Mouse (Mus musculus) myocyte (in vitro differentiated cells): ENCODE measurements around the gene Pgls. TPM values are rescaled to one million over a fixed set of nuclear protein-coding genes. Genes with fewer than 3 reads are reported as not detected.

Experiments used
- H3K27me3 ChIP-seq: one replicate; pipeline ENCODE4 v1.6.1; 2011; ENCODE audit not compliant: control insufficient read depth, insufficient read depth, insufficient read length
- H3K36me3 ChIP-seq: one replicate; pipeline ENCODE4 v1.6.1; 2011; ENCODE audit not compliant: control insufficient read depth, insufficient read depth
- H3K4me2 ChIP-seq: one replicate; pipeline ENCODE4 v1.6.1; 2011; ENCODE audit warnings: low read depth, control low read depth
- H3K4me3 ChIP-seq: one replicate; pipeline ENCODE4 v1.5.1; 2011; ENCODE audit warnings: mild to moderate bottlenecking, control low read depth, moderate library complexity
- H3K79me2 ChIP-seq: one replicate; pipeline ENCODE4 v1.6.1; 2011; ENCODE audit not compliant: control insufficient read depth, insufficient read depth
- H3ac ChIP-seq: one replicate; pipeline ENCODE4 v1.6.1; 2011; ENCODE audit not compliant: control insufficient read depth, insufficient read length
- CEBPB ChIP-seq: IDR thresholded peaks from 2 replicates; pipeline ENCODE4 v1.6.1; 2011; ENCODE audit warnings: mild to moderate bottlenecking, moderate library complexity; ENCODE audit not compliant: poor library complexity, insufficient read depth, severe bottlenecking
- E2F4 ChIP-seq: IDR thresholded peaks from one replicate; pipeline ENCODE4 v1.6.1; 2011; ENCODE audit warnings: mild to moderate bottlenecking, control low read depth, moderate library complexity; ENCODE audit not compliant: insufficient read depth
- MAX ChIP-seq: IDR thresholded peaks from one replicate; pipeline ENCODE4 v1.6.1; 2011; ENCODE audit warnings: low read depth, mild to moderate bottlenecking, control low read depth
- MYOD1 ChIP-seq, 3 experiments: IDR thresholded peaks; one replicate each; pipeline ENCODE4 v1.6.1; 2011; ENCODE audit warnings: control low read depth in 2 of 3, low read depth in 2 of 3, mild to moderate bottlenecking in 2 of 3, moderate library complexity in 1 of 3; ENCODE audit not compliant: insufficient read length in 2 of 3, control insufficient read depth in 1 of 3
- MYOG ChIP-seq, 3 experiments: IDR thresholded peaks; one replicate each; pipeline ENCODE4 v1.6.1; 2011; ENCODE audit warnings: control low read depth in 2 of 3, low read depth in 2 of 3, mild to moderate bottlenecking in 2 of 3; ENCODE audit not compliant: insufficient read length in 2 of 3, control insufficient read depth in 1 of 3, insufficient read depth in 1 of 3
- POLR2A ChIP-seq: IDR thresholded peaks from one replicate; pipeline ENCODE4 v1.6.1; 2011; ENCODE audit warnings: low read depth, mild to moderate bottlenecking, control low read depth, moderate library complexity; ENCODE audit not compliant: insufficient read length
- POLR2AphosphoS2 ChIP-seq: IDR thresholded peaks from one replicate; pipeline ENCODE4 v1.6.1; 2011; ENCODE audit warnings: low read depth, control low read depth; ENCODE audit not compliant: insufficient read length
- REST ChIP-seq: IDR thresholded peaks from one replicate; pipeline ENCODE4 v1.6.1; 2011; ENCODE audit warnings: mild to moderate bottlenecking, control low read depth, moderate library complexity; ENCODE audit not compliant: insufficient read depth, insufficient read length
- SRF ChIP-seq: IDR thresholded peaks from one replicate; pipeline ENCODE4 v1.6.1; 2011; ENCODE audit warnings: low read depth; ENCODE audit not compliant: control insufficient read depth, insufficient read length
- TCF12 ChIP-seq: IDR thresholded peaks from one replicate; pipeline ENCODE4 v1.6.1; 2011; ENCODE audit warnings: mild to moderate bottlenecking, control low read depth; ENCODE audit not compliant: poor library complexity, insufficient read depth, severe bottlenecking
- TCF3 ChIP-seq: IDR thresholded peaks from one replicate; pipeline ENCODE4 v1.6.1; 2011; ENCODE audit warnings: low read depth, control low read depth; ENCODE audit not compliant: insufficient read length
- USF1 ChIP-seq: IDR thresholded peaks from one replicate; pipeline ENCODE4 v1.6.1; 2011; ENCODE audit warnings: low read depth, mild to moderate bottlenecking, control low read depth, moderate library complexity
- polyA plus RNA-seq: library from polyadenylated mRNA; unstranded; fragments of >200 nt; fragmentation: generic; extraction: Trizol; gene quantifications from one replicate; pipeline ENCODE4 v1.2.1, GENCODE M21; 2012; ENCODE audit warnings: missing spikeins

The Pgls gene
- polyA plus RNA-seq, 1 experiment = 248 TPM

- H3K27me3 ChIP-seq = peaks cover 12% of the 10 kb centered on the region
Measured at GRCm38 (mm10) chr8:71558071-71558957, 33.7 kb upstream of the Pgls start, which contains the start of gene Tmem221. Tmem221 (minus strand) TSS chr8:71558871.

GRCm38 (mm10) chr8:71558958-71559690 lies 32.9 kb upstream of the Pgls start:
- Histone ChIP-seq H3K4me3 (no peak overlapping the region), H3K27me3 (peaks cover 12% of the 10 kb centered on the region), H3K36me3 (no peaks in the 10 kb centered on the region), H3ac (no peak overlapping the region), H3K4me2 (peak overlapping the region; percentile 67), H3K79me2 (no peaks in the 10 kb centered on the region)
- TF ChIP-seq REST = no peak
- TF ChIP-seq MYOD1 (IDR thresholded peaks at IDR 0.05; ENCODE audit: control insufficient read depth in 1 of 3, insufficient read length in 2 of 3, low read depth in 2 of 3) = no peak

More at GRCm38 (mm10) chr8:71558071-71558957, 33.7 kb upstream of the Pgls start, which contains the start of gene Tmem221:
- Histone ChIP-seq H3K4me2 (peak within 1 kb of the TSS; percentile 67), H3K79me2 (no peaks in the 10 kb centered on the region), H3K4me3 (no peak within 1 kb of the TSS), H3K36me3 (no peaks in the 10 kb centered on the region), H3ac (no peak within 1 kb of the TSS)
- TF ChIP-seq MYOD1 (IDR thresholded peaks at IDR 0.05; ENCODE audit: control insufficient read depth in 1 of 3, insufficient read length in 2 of 3, low read depth in 2 of 3) = peak in 1 of 3 experiments; percentile 36
- no peak for TF ChIP-seq TCF12

GRCm38 (mm10) chr8:71560071-71560470 lies 31.9 kb upstream of the Pgls start:
- H3K27me3 ChIP-seq = peaks cover 12% of the 10 kb centered on the region
- TF ChIP-seq MYOD1 (IDR thresholded peaks at IDR 0.05; ENCODE audit: control insufficient read depth in 1 of 3, insufficient read length in 2 of 3, low read depth in 2 of 3) = no peak
- TF ChIP-seq E2F4 = no peak
- TF ChIP-seq MAX = no peak
- TF ChIP-seq TCF12 = no peak
- TF ChIP-seq USF1 = no peak
- H3K79me2 ChIP-seq = no peaks in the 10 kb centered on the region
- no peaks in the 10 kb centered on the region for H3K36me3 ChIP-seq
- no peak overlapping the region for H3K4me3 ChIP-seq
- H3K4me2 ChIP-seq = no peak overlapping the region
- no peak overlapping the region for H3ac ChIP-seq

DNA sequence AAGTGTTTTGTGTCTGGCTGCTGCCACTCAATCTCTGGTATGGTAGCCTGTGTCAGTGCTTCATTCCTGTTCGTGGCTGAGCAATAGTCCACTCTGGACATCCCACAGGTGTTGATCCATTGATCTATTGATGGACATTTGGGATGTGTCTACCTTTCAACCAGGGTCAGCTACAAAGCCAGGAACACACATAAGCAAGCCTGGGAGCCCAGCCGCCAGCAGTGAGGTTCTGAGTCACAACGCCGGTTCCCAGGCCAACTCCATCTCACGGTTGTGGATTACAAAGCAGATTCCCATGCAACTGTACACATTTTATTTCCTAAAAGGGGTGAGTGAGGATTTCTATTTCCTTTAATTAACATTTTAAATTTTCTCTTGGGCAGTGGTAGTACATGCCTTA lies 31.2 kb upstream of the Pgls start:
- no peaks in the 10 kb centered on the region for H3K79me2 ChIP-seq
- TF ChIP-seq TCF12 (no peak), USF1 (no peak), MYOG (IDR thresholded peaks at IDR 0.05; ENCODE audit: control insufficient read depth in 1 of 3, insufficient read depth in 1 of 3, insufficient read length in 2 of 3, low read depth in 2 of 3) (no peak), REST (no peak), MAX (no peak), E2F4 (no peak), TCF3 (no peak), SRF (no peak), POLR2AphosphoS2 (no peak), POLR2A (no peak), MYOD1 (IDR thresholded peaks at IDR 0.05; ENCODE audit: control insufficient read depth in 1 of 3, insufficient read length in 2 of 3, low read depth in 2 of 3) (no peak), CEBPB (no peak)
- H3K36me3 ChIP-seq = no peaks in the 10 kb centered on the region
- H3K4me2 ChIP-seq = no peak overlapping the region
- no peak overlapping the region for H3ac ChIP-seq
- no peak overlapping the region for H3K4me3 ChIP-seq
- peaks cover 12% of the 10 kb centered on the region for H3K27me3 ChIP-seq

DNA sequence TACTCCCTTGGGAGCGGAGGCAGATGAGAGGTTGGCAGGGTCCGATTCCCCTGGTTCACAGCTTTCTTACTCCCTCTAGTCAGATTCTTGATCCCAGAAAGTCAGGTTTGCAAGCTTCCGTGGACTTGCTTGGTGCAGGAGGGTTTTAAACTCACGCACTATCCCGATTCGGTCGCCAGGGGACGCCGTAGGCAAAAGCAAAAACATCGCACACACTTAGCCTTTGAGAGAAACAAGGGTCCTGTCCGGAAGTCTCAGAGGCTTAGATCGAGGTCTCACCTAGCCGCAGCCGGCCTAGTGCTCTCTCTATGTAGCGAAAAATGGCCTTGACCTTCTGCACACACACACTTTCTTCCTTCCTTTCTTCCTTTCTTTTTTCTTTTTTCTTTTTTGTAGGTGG lies 30.6 kb upstream of the Pgls start:
- Histone ChIP-seq H3K36me3 (no peaks in the 10 kb centered on the region), H3K27me3 (peaks cover 12% of the 10 kb centered on the region), H3K79me2 (no peaks in the 10 kb centered on the region), H3K4me3 (no peak overlapping the region), H3K4me2 (no peak overlapping the region), H3ac (no peak overlapping the region)
- TF ChIP-seq REST (no peak), TCF3 (no peak), POLR2AphosphoS2 (no peak), MYOD1 (IDR thresholded peaks at IDR 0.05; ENCODE audit: control insufficient read depth in 1 of 3, insufficient read length in 2 of 3, low read depth in 2 of 3) (no peak), MAX (no peak), TCF12 (no peak)
